Mouse (Mus musculus) stomach, postnatal 0 days (tissue): ENCODE results near the gene Il1a.

Source experiments
- CTCF ChIP-seq: IDR thresholded peaks from 2 replicates; pipeline ENCODE4 v1.5.1; 2016; ENCODE audit warnings: antibody characterized with exemption, low read depth, mild to moderate bottlenecking, moderate library complexity
- EP300 ChIP-seq: optimal IDR thresholded peaks from 2 replicates; pipeline ENCODE3; 2016; ENCODE audit warnings: antibody characterized with exemption

DNA sequence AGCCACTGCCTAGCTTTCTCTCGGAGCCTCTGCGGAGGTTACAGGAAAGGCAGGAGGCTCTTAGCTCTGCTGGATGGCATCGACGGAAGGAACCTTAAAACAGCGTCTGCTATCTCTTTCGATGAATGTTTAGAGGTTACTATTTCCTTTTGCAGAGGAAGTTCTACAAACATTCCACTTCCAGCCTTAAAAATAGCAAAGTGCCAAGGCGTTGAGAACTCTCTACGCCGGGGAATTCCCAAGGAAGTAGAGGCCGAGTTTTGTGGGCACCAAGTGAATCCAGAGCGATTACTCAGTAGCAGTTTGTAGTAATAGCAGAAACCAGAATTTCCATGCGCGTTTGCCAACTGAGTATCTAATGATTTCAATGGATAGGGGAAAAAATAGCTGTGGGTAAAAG, 20.8 kb upstream of the Il1a start:
- TF ChIP-seq CTCF (no peak), EP300 (no peak)
